Mouse (Mus musculus): ENCODE measurements around the gene Mrpl11.

DNA sequence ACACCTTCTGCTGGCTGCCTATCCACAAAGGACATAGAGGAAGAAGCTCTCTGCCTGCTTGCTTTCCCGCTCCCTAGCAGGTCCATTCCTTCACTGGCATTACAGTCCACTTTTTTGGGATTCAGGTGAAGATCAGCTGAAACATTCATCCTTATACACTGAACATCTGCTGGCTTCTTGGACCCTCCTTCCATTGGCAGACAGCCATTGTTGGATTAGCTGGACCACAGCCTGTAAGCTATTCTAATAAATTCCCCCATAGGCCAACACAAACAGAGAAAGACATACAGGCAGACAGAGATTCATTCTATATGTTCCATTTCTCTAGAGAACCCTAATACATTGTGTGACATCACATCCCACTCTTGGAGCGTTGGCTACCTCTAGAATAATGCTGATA is 25.1 kb upstream of the Mrpl11 start:
- TF ChIP-seq POLR2A (IDR thresholded peaks at IDR 0.05; ENCODE audit: low read depth, low read length): no peak
- no peak for TF ChIP-seq RAD21 (IDR thresholded peaks at IDR 0.05; ENCODE audit: low read depth, low read length)
- TF ChIP-seq EP300 (IDR thresholded peaks at IDR 0.05; ENCODE audit: low read length): no peak
- TF ChIP-seq MAZ (IDR thresholded peaks at IDR 0.05; ENCODE audit: low read depth, low read length): no peak
- no peak for TF ChIP-seq CTCF (conservative IDR thresholded peaks at IDR 0.05 in 1 of 2, IDR thresholded peaks at IDR 0.05 in 1 of 2; ENCODE audit: low read depth in 2 of 2, low read length in 2 of 2)
- TF ChIP-seq USF1 (IDR thresholded peaks at IDR 0.05; ENCODE audit: low read depth, low read length): no peak
- TF ChIP-seq MXI1 (IDR thresholded peaks at IDR 0.05; ENCODE audit: low read depth, low read length): no peak
- no peak for TF ChIP-seq MAFK (IDR thresholded peaks at IDR 0.05; ENCODE audit: insufficient replicate concordance, low read length)
- no peak for TF ChIP-seq ZC3H11A (IDR thresholded peaks at IDR 0.05; ENCODE audit: low read depth, low read length)
- TF ChIP-seq CHD1 (IDR thresholded peaks at IDR 0.05; ENCODE audit: low read depth, low read length): no peak
- no peak for TF ChIP-seq GABPA (IDR thresholded peaks at IDR 0.05; ENCODE audit: insufficient replicate concordance, low read depth, low read length)
- no peak for TF ChIP-seq JUND (conservative IDR thresholded peaks at IDR 0.05; ENCODE audit: low read depth, low read length)
- TF ChIP-seq POLR2AphosphoS2 (IDR thresholded peaks at IDR 0.05; ENCODE audit: low read depth, low read length): no peak
- no peak for TF ChIP-seq HCFC1 (IDR thresholded peaks at IDR 0.05; ENCODE audit: low read depth, low read length)
